Mouse (Mus musculus) liver, postnatal 0 days (tissue): ENCODE measurements around the gene Stk26.

Source experiments
- CTCF ChIP-seq: sonication (generic); IDR thresholded peaks from 2 replicates; pipeline ENCODE4 v1.5.1; 2016; ENCODE audit warnings: antibody characterized with exemption, low read depth
- EP300 ChIP-seq: IDR thresholded peaks from 2 replicates; pipeline ENCODE4 v1.6.1; 2016; ENCODE audit warnings: antibody characterized with exemption, low read depth, mild to moderate bottlenecking

GRCm38 (mm10) chrX:50799656-50800188 is 41.1 kb upstream of the Stk26 start:
- TF ChIP-seq CTCF (no peak), EP300 (no peak)
